Mouse (Mus musculus) liver, adult 2 months (tissue): ENCODE measurements around the gene Emc10.

Experiments
- CTCF ChIP-seq: fragments of 200-500 bp; IDR thresholded peaks from 2 replicates; pipeline ENCODE4 v1.5.1; 2011; ENCODE audit warnings: low read depth, low read length, control low read depth
- POLR2A ChIP-seq: fragments of 200-500 bp; IDR thresholded peaks from 2 replicates; pipeline ENCODE4 v1.6.1; 2011; ENCODE audit warnings: low read length, control low read depth; ENCODE audit not compliant: insufficient read depth; ENCODE audit errors: extremely low read depth

- TF ChIP-seq CTCF, result no peak
- TF ChIP-seq POLR2A, result no peak
Measured at GRCm38 (mm10) chr7:44442407-44442821, 53.9 kb downstream of the Emc10 start.
